Mouse (Mus musculus): ENCODE data around the gene Csf1.

- no peak for TF ChIP-seq GATA1 (IDR thresholded peaks at IDR 0.05; ENCODE audit: borderline replicate concordance, low read length)
- no peak for TF ChIP-seq FLI1 (IDR thresholded peaks at IDR 0.05; ENCODE audit: low read length)
Observed at GRCm38 (mm10) chr3:107749446-107749845, 10.8 kb downstream of the Csf1 start.
